Mouse (Mus musculus) megakaryocyte-erythroid progenitor cell, adult 5-6 weeks (primary cell): ENCODE results near the gene Kcng4. TPM values are rescaled to one million over a fixed set of nuclear protein-coding genes. Genes with fewer than 3 reads are reported as not detected.

Source experiments
- ATAC-seq: replicated peaks from 2 replicates; pipeline ENCODE4 v1.8.0; 2016; ENCODE audit warnings: mild to moderate bottlenecking, inconsistent platforms; ENCODE audit not compliant: severe bottlenecking, poor library complexity, low FRiP score, low TSS enrichment
- total RNA-seq, 2 experiments: library from RNA; stranded (forward) in 1 of 2; stranded (reverse) in 1 of 2; fragments of 200-1000, 215-1000 nt in 1 of 2; fragments of >200 nt in 1 of 2; fragmentation: Nextera tagmentation in 1 of 2; gene quantifications; 2 replicates each; pipeline ENCODE4 v1.2.3; 2014 to 2017

Kcng4 gene
- total RNA-seq (2014; fragmentation: Nextera tagmentation): not detected in 2 replicates
- total RNA-seq (2017): not detected in 2 replicates

GRCm38 (mm10) chr8:119635378-119635777 is at the start of gene Kcng4:
Gene Kcng4 (minus strand): TSS chr8:119635680.
- no peak for ATAC-seq

- ATAC-seq: no peak
Observed at GRCm38 (mm10) chr8:119679184-119679583, 43.7 kb upstream of the Kcng4 start.

- ATAC-seq: peak; percentile 46; the same call in 1 of the 2 replicates
Observed at GRCm38 (mm10) chr8:119678138-119678843, 42.8 kb upstream of the Kcng4 start.

GRCm38 (mm10) chr8:119676389-119676788 is 40.9 kb upstream of the Kcng4 start:
- ATAC-seq: peak; percentile 76

GRCm38 (mm10) chr8:119675457-119675856 is 40.0 kb upstream of the Kcng4 start:
- no peak for ATAC-seq

GRCm38 (mm10) chr8:119673976-119674555 is 38.6 kb upstream of the Kcng4 start:
- no peak for ATAC-seq

- no peak for ATAC-seq
Observed at GRCm38 (mm10) chr8:119670419-119671091, 35.1 kb upstream of the Kcng4 start.

GRCm38 (mm10) chr8:119669284-119669683 is 33.8 kb upstream of the Kcng4 start:
- ATAC-seq: no peak

GRCm38 (mm10) chr8:119668447-119668846 is 33.0 kb upstream of the Kcng4 start:
- ATAC-seq: no peak

- no peak for ATAC-seq
Observed at GRCm38 (mm10) chr8:119666219-119666951, 30.9 kb upstream of the Kcng4 start, which contains the start of gene Wfdc1. Gene Wfdc1 (plus strand): TSS chr8:119666365.

GRCm38 (mm10) chr8:119665270-119665669 is 29.8 kb upstream of the Kcng4 start:
- ATAC-seq: no peak

- no peak for ATAC-seq
Observed at GRCm38 (mm10) chr8:119663440-119663839, 28.0 kb upstream of the Kcng4 start.

- no peak for ATAC-seq
Observed at GRCm38 (mm10) chr8:119661892-119662291, 26.4 kb upstream of the Kcng4 start.

GRCm38 (mm10) chr8:119661081-119661480 is 25.6 kb upstream of the Kcng4 start:
- ATAC-seq: no peak

GRCm38 (mm10) chr8:119656709-119657464 is 21.4 kb upstream of the Kcng4 start:
- peak; percentile 57 for ATAC-seq

- no peak for ATAC-seq
Observed at GRCm38 (mm10) chr8:119651324-119651723, 15.8 kb upstream of the Kcng4 start.

GRCm38 (mm10) chr8:119646846-119647245 is 11.4 kb upstream of the Kcng4 start:
- ATAC-seq: no peak

GRCm38 (mm10) chr8:119646197-119646596 is 10.7 kb upstream of the Kcng4 start:
- no peak for ATAC-seq

- no peak for ATAC-seq
Observed at GRCm38 (mm10) chr8:119644981-119645597, 9.6 kb upstream of the Kcng4 start.
